Mouse (Mus musculus): ENCODE results near the gene Adamts13. TPM values are rescaled to one million over a fixed set of nuclear protein-coding genes. Genes with fewer than 3 reads are reported as not detected.

The Adamts13 gene
- total RNA-seq, 2 experiments from 2014 or later: 1.3 to 1.4 TPM

DNA sequence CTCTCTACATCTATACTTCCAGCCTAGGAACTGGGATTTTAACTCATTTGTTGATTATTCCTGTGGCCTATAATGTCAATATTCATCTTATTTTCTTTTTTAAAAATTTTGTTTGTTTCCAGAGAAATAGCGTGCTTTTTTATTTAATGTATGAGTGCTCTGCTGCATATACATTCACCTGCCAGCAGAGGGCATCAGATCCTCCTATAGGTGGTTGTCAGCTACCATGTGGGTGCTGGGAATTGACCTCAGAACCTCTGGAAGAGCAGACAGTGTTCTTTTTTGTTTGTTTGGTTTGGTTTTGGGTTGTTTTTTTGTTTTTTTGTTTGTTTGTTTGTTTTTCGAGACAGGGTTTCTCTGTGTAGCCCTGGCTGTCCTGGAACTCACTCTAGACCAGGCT lies 6.0 kb upstream of the Adamts13 start:
- DNase-seq (ENCODE audit: low spot score in 2 of 2): no peak

- DNase-seq (ENCODE audit: low spot score in 2 of 2): no peak
Measured at GRCm38 (mm10) chr2:26973960-26974359, 744 bp downstream of the Adamts13 start.

DNA sequence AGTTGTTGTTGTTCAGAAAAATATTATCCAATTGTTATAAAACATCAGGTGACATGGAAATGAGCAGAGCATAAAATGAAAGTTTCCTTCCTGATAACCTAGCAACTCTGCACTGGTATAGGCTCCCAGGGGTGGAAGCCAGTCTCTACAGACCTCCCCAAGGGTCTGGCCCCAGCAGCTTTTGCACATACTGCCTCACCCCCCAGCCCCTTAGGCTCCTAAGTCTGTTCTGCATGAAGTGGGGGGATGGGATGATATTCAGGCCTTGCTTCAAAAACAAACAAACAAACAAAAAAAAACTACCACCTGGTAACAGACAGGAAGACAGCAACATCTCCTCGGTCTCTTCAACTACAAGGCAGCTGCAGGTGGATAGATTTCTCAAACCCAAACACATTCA lies 7.1 kb downstream of the Adamts13 start:
- DNase-seq (ENCODE audit: low spot score in 2 of 2): no peak

DNA sequence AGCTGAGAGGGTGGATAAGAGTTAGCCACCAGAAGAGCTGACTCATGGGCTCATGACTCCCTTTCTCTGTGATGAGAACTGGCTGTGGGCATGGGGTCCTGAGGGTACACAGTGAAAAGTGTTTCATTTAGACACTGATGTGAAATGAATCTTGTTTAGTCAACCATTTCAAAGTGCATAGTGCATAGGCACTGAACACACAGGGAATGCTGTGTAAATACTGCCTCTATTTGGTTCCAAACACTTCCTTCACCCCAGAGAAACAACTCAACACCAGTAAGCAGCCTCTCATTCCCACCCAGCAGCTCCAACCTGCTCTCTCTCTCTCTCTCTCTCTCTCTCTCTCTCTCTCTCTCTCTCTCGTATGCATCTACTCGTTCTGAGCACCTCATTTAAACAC lies 11.0 kb downstream of the Adamts13 start:
- no peak for DNase-seq (ENCODE audit: low spot score in 2 of 2)

DNA sequence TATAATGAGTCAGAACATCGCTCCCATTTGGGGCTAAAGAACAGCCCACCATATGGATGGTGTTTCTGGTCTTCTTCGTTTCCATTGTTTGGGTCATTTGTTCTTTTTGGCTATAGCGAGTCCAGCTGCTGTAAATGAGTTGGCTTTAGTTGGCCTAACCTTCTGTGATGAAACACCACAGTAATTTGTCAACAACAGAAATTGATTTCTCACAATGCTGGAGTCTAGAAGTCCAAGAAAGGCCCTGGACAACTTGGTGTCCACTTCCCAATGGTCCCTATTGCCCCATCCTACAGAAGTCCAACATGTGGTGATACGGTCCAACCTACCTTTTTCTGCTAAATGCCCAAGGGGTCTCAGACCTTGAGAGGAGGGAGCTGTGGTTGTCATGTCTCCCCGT lies 11.4 kb downstream of the Adamts13 start:
- DNase-seq (ENCODE audit: low spot score in 2 of 2): no peak

DNA sequence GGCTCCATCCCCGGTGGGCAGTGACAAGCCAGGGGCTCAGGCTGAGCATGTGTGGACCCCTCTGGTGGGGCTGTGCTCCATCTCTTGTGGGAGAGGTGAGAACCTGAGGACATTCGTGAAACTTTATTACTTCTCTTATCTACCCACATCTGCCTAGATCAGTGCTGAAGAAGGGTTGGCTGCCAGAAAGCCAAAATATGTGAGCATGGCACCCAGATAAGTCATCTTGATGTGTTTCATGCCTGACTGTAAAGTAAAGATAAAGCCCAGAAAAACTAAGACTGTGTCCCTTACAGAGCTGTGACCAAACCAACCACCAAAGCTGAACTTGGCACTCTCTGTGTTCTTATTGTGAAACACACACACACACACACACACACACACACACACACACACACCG lies 20.7 kb downstream of the Adamts13 start:
- DNase-seq (ENCODE audit: low spot score in 2 of 2): no peak

GRCm38 (mm10) chr2:26997498-26997897 lies 24.3 kb downstream of the Adamts13 start:
- no peak for DNase-seq (ENCODE audit: low spot score in 2 of 2)

DNA sequence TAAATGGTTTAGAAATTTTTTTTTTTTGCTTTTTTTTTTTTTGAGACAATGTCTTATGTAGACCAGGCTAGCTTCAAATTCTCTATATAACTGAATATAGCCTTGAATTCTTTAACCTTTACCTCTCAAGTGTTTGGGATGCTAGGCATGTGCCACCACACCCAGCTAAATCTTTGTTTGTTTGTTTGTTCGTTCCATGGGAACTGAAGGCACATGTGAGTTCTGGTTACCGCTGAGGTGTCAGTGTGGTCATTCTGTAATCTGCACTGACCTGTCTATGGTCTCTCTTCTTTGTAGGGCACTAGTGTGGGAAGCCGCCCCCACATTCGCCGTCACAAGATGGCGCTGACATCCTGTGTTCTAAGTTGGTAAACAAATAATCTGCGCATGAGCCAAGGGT lies 24.8 kb downstream of the Adamts13 start:
- no peak for DNase-seq (ENCODE audit: low spot score in 2 of 2)

DNA sequence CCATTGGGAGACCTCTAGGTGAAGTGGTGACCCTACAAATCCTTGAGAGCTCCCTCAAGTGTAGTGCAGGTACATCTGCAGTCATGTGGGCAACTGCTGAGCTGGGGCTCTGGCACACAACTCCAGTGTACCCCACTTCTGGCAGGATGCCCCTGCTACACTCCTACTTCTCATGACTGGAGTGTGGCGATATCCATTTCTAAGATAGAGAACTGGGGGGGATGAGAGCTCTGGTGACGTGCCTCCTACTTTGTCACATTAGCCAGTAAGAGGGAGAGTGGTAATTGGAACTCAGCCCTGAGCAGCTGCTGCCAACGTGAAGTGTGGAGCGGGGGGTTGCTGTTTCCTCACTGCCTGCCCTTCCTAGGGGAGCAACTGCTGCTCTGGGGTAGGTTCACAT lies 33.0 kb downstream of the Adamts13 start:
- peak in 1 of 2 experiments; percentile 24 for DNase-seq (ENCODE audit: low spot score in 2 of 2)

DNA sequence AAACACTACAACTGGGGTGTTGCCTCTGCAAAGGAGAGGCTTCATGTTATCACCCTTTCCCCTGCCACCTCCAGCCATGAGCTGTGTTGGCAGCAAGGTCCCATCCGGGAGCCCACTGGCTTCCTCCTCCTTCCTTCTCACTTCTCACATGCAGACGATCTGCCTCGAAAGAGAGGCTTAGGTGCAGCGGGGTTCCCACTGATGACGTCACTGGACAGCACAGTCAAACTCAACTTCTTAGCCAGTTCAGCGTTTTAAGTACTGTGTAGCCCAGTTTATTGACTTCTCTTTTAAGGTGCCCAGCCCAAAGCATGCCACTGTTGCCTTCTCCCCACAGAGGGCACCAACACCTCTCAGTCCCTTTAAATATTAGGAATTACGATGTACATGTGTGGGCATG lies 34.5 kb downstream of the Adamts13 start:
- no peak for DNase-seq (ENCODE audit: low spot score in 2 of 2)

DNA sequence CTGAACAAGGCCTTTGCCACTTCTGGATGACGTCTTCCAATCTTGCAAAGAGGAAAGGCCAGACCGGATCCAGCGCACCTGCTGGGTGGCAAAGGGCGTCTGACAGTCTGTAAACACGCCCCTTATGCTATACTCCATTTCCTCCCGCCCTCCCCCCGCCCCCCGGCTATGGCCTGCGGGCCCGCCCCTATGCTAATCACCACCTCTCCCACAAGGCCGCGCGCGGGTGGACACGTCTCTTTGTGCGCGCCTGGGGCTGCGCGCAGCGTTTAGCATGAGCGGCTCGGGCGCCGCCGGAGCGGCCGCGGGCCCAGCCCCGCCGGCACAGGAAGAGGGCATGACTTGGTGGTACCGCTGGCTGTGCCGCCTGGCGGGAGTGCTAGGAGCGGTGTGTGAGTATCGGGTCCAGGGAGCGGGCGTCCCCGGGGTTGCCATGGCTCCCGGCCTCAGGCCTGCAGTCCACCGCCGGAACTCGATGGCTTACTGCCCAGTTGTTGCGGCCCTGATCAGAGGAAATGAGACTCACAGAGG lies 36.6 kb downstream of the Adamts13 start, which contains the start of gene Cacfd1:
Cacfd1 (plus strand) TSS at position 213 of the 531 bp plus-strand sequence.
- DNase-seq (ENCODE audit: low spot score in 2 of 2): peak; percentile 79 to 86

- peak; percentile 83 to 84 for DNase-seq (ENCODE audit: low spot score in 2 of 2)
Measured at GRCm38 (mm10) chr2:27017802-27018201, 44.6 kb downstream of the Adamts13 start.

DNA sequence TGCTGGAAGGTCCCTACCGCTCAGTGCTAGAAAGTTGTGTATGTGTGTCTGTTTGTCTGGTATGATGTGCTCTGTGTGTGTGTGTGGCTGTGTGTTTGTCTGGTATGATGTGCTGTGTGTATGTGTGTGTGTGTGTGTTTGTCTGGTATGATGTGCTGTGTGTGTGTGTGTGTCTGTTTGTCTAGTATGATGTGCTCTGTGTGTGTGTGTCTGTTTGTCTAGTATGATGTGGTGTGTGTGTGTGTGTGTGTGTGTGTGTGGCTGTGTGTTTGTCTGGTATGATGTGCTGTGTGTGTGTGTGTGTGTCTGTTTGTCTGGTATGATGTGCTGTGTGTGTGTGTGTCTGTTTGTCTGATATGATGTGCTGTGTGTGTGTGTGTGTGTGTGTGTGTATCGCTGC lies 46.3 kb downstream of the Adamts13 start:
- no peak for DNase-seq (ENCODE audit: low spot score in 2 of 2)

DNA sequence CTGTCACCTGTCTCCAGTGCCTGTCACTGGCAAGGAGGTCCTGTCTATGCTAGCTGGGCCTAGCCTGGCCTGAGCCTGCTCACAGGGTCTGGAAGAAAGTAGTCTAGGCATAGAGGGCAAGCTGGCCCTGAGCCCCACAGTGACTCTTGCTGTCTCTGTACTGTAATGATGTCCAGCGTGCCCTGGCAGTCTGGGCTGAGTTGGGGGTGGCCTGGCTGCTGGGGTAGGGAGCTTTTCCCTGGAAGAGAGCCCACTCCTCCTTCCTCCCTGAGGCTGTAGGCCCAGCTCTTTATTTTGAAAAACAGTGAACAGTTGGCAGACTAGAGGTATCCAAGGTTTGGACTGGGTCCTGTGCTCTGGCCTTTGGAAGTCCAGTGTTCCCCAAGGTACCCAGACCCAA lies 47.9 kb downstream of the Adamts13 start:
- DNase-seq (ENCODE audit: low spot score in 2 of 2): peak in 1 of 2 experiments; percentile 29

GRCm38 (mm10) chr2:27022612-27023011 lies 49.4 kb downstream of the Adamts13 start:
- no peak for DNase-seq (ENCODE audit: low spot score in 2 of 2)

- DNase-seq (ENCODE audit: low spot score in 2 of 2): peak in 1 of 2 experiments; percentile 30
Measured at GRCm38 (mm10) chr2:27024136-27024535, 50.9 kb downstream of the Adamts13 start.

DNA sequence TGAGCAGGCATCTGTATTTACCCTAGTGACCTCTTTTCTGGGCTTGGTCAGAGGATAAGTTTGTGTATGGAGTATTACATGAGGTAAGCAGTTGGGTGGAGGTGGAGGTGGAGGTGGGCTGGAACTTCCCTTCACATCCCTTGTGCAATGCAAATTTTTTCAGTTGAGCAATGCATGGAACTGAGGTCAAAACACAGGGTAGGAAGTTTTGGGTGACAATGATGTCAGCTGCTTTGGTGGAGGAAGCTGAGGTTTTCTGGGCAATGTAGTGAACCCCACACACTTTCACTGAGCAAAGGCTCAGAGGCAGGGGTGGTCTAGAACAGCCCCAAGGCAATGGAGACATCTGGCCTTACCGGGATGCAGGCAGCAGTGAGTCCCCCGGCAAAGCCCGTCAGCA lies 52.3 kb downstream of the Adamts13 start:
- no peak for DNase-seq (ENCODE audit: low spot score in 2 of 2)

DNA sequence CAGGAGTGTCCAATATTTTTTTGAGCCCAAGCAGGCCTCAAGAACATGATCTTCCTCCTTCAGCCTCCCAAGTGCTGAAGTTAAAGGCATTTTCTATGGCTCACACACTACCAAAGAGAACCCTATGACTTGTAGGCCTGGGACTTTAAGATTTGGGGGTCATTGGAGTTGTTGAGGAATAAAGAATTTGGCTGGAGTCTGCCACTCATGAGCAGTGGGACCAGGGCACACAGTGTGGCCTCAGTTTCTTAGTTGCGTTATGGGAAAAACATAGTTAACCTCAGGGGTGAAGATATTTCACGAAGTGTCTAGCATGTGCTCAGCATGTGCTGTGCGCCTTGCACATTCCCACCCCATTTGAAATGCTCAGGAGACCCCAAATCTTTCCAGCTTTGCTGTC lies 53.1 kb downstream of the Adamts13 start:
- DNase-seq (ENCODE audit: low spot score in 2 of 2): no peak

DNA sequence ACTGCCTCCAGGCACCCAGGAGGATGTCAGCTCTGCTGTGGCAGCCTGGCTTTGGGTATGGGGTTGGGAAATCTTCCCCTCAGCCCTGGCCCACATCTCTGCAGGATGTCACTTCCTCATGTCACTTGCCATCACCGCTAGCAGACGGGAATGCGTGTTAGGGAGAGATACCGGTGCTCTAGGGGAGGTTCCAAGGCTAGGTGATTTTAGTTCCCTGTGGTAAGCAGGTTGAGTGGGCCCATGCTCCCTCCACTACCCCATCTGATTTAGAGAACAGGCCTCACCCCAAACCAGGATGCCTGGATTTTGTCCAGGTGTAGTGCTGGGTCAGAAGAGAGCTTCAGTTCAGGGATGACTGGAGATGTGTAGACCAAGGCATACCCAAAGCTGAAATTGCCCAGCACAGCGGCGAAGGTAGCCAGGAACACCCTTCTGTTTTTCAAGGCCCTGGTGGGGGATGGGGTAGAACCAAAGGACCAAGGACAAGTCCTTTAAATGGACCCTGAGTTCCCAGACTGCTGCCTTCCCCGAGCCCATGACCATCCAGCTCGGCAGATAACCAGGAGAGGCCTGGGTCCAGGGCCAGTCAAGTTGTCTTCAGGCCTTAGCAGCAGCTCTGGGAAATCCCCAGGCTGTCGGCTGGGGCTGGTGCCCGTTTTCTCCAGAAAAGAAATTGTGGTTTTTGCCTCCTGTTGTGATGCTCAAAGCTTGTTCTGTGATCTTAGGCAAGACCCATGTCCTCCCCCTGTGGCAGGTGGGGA lies 53.8 kb downstream of the Adamts13 start:
- DNase-seq (ENCODE audit: low spot score in 2 of 2): no peak

- DNase-seq (ENCODE audit: low spot score in 2 of 2): peak; percentile 83 to 88
Measured at GRCm38 (mm10) chr2:27027618-27028436, 54.6 kb downstream of the Adamts13 start, which contains the start of gene Slc2a6. Gene Slc2a6 (minus strand): TSS chr2:27027998.

GRCm38 (mm10) chr2:27028437-27029015 lies 55.3 kb downstream of the Adamts13 start:
- no peak for DNase-seq (ENCODE audit: low spot score in 2 of 2)

DNA sequence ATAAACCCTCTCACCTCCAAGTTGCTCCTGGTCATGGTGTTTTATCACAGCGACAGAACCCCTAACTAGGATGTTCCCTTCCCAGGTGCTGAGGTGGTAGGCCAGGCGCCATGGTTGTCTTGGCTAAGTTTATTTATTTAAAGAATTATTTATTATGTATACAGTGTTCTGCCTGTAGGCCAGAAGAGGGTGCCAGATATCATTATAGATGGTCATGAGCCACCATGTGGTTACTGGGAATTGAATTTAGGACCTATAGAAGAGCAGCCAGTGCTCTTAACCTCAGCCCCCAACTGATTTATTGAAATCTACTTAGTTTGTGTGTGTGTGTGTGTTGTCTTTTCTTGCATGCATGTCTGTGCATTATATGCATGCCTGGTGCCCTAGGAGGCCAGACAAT lies 59.1 kb downstream of the Adamts13 start:
- no peak for DNase-seq (ENCODE audit: low spot score in 2 of 2)
